Mouse (Mus musculus) forebrain, embryonic 10.5 days (tissue): ENCODE results near the gene Kif1b. TPM values are rescaled to one million over a fixed set of nuclear protein-coding genes. Genes with fewer than 3 reads are reported as not detected.
"Not testable (repeated sequence)": the region's sequence is repeated elsewhere in the genome, so short reads cannot be mapped to it uniquely, and the experiment has no call there.

Experiments
- DNase-seq: peaks from one replicate; pipeline ENCODE4 v3.0.0-alpha.2; 2017; ENCODE audit warnings: low spot score; ENCODE audit errors: extremely low spot score
- H3K27ac ChIP-seq: fragments of 300-500 bp; sonication (generic); 2 replicates; pipeline ENCODE4 v1.5.1; 2016; ENCODE audit warnings: mild to moderate bottlenecking
- H3K27me3 ChIP-seq: fragments of 300-500 bp; sonication (generic); 2 replicates; pipeline ENCODE4 v1.6.1; 2016; ENCODE audit warnings: mild to moderate bottlenecking; ENCODE audit not compliant: poor library complexity, severe bottlenecking
- H3K36me3 ChIP-seq: fragments of 300-500 bp; sonication (generic); replicated peaks from 2 replicates; pipeline ENCODE4 v1.6.1; 2016; ENCODE audit warnings: mild to moderate bottlenecking, moderate library complexity
- H3K4me1 ChIP-seq: fragments of 300-500 bp; sonication (generic); 2 replicates; pipeline ENCODE4 v1.6.1; 2016
- H3K4me3 ChIP-seq: fragments of 300-500 bp; sonication (generic); 2 replicates; pipeline ENCODE4 v1.5.1; 2016; ENCODE audit warnings: mild to moderate bottlenecking, moderate library complexity
- H3K9me3 ChIP-seq: fragments of 300-500 bp; sonication (generic); 2 replicates; pipeline ENCODE4 v1.6.1; 2016; ENCODE audit warnings: mild to moderate bottlenecking, moderate library complexity
- WGBS: fragments of 180-500 bp; shearing (Covaris S2); methylation state at CpG from one replicate; pipeline ENCODE4 v1.1.7; 2016; 5-methylcytosine and 5-hydroxymethylcytosine counted together
- polyA plus RNA-seq: library from polyadenylated mRNA; unstranded; fragments of >200 nt; fragmentation: Nextera tagmentation; extraction: Ambion mirVana; gene quantifications from 2 replicates; pipeline ENCODE4 v1.2.1, GENCODE M21; 2016

Kif1b gene
- polyA plus RNA-seq, 1 experiment from 2014 or later, result 59.8 TPM

DNA sequence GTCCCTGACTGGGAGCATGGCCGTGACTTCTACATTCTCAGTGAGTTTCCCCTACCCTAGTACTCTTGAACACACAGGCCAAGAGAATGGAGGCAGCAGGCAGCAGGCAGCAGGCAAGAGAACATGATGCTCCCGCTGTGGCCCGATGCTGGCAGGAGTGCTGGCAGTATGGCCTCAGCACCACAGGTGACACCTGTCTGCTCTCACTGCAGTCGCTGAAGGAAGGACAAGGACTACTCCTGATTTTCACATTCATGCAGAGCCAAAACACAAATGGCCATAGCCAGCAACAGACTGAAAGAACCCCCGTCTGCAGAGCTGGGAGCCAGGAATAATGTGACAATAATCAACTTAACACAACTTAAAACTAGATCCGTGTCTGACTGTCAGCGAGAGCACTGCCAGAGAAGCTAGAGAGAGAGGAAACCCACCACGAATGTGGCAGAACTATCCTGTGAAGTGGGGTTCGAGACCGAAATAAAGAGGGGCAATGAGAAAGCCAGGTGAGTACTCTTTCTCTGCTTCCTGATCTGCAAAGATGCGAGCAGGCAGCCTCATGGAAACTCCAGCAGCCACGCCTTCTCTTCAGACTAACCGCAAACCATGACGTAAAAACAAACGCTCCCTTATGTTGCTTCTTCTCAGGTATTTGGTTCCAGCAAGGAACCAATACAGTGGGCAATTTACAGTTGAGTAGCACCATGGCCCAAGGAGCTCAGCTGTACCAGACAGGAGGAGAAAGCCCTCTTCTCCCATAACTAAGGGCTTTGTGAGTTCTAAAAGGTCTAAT lies 50.8 kb downstream of the Kif1b start:
- H3K36me3 ChIP-seq, result peaks cover 72% of the 10 kb centered on the region

DNA sequence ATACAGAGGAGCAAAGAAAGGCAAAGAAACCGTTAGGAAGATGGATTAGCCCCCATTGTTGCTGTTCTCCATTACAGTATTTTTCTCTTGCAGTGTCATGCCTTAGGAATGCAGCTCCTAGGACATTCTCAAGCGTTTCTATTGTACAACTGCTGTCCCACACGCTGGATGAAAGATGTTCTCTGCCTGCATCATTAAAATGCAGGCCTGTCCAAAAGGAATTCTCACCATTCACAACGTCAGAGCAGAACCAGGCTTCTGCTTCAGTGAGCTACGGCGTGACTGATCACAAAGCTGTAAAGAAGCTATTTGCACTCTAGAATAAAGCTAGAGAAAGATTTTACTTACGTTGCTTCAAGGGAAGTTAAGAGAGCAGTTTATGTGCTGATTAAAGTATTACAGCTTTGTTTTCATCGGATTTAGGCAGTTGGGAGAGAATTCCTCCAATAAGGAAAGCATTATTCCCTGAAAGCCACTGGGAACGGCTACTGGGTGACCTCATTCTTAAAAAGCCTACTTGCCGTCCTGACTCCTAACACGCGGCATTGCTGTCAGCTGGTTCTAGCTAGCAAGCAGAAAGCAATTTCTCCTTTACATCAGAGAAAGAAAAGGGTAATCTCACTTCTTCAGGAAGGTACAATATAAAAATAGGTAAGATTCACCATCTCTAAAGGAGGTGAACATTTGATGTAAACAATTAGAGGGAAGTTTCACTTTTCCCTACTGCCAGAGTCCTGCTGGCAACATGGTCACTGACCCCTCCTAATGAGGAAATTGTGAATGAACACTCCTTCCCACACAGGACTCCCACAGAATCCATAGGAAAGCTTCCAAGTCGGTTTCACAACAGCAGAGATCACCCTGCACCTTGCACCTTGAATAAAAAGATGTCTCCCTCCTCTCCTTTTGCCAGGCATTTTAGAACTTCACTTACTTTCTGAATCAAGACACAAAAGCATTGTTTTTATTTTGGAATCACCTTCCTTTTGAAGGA lies 51.9 kb downstream of the Kif1b start:
- DNase-seq, result peak; percentile 27
- peak overlapping the region; percentile 84 for H3K27ac ChIP-seq
- H3K9me3 ChIP-seq, result no peaks in the 10 kb centered on the region
- no peaks in the 10 kb centered on the region for H3K27me3 ChIP-seq
- peaks cover 73% of the 10 kb centered on the region for H3K36me3 ChIP-seq
- 41% methylated on average over 13 of the region's 13 CpGs for WGBS
- peaks cover 28% of the 10 kb centered on the region for H3K4me1 ChIP-seq
- peak overlapping the region; percentile 16; the same call in 1 of the 2 replicates for H3K4me3 ChIP-seq

More for the DNA sequence above, 50.8 kb downstream of the Kif1b start:
- Histone ChIP-seq H3K27me3 (no peaks in the 10 kb centered on the region), H3K27ac (peak overlapping the region; percentile 84), H3K4me1 (peaks cover 28% of the 10 kb centered on the region), H3K9me3 (no peaks in the 10 kb centered on the region), H3K4me3 (no peak overlapping the region)
- DNase-seq, result no peak
- 93% methylated on average over 15 of the region's 15 CpGs for WGBS

DNA sequence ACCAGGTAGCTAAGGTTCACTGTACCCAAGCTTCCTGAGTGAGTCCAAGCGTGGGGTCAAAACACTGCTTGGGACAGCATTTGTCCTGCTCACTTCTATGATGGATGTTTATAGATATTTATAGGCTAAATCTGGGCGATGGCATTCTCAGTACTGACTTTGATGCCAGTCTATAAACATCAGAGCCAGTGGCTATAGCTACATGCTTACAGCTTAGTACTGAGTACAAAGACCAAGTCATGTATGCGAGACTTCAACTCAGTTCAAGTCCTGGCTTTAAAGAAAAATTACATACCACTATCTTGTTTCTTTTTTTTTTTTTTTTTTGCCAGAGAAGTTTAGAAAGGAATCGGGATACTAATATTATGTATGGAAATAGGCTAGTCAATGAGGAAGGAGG lies 52.7 kb downstream of the Kif1b start:
- no peaks in the 10 kb centered on the region for H3K27me3 ChIP-seq
- 83% methylated on average over 4 of the region's 4 CpGs for WGBS
- no peak overlapping the region for H3K4me3 ChIP-seq
- peaks cover 75% of the 10 kb centered on the region for H3K36me3 ChIP-seq
- H3K9me3 ChIP-seq, result no peaks in the 10 kb centered on the region
- H3K4me1 ChIP-seq, result peaks cover 28% of the 10 kb centered on the region
- peak overlapping the region; percentile 84 for H3K27ac ChIP-seq
- DNase-seq, result no peak

DNA sequence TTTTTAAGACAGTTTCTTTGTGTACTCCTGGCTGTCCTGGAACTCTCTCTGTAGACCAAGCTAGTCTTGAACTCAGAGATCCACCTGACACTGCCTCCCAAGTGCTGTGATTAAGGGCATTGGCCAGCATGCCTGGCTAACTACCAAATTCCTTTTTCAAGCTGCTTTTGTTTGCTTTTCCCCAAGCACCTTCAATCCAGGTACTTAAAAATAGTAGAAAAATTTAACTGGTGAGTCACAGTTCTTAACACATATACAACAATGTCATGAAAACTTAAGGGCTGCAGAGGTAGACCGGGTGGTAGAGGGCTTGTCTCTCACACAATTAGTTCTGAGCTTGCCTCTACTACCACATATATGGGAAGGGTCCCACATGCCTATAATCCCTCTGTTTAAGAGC lies 58.2 kb downstream of the Kif1b start:
- Histone ChIP-seq H3K4me3 (no peak overlapping the region), H3K4me1 (peaks cover 20% of the 10 kb centered on the region), H3K36me3 (peaks cover 88% of the 10 kb centered on the region), H3K27ac (no peak overlapping the region), H3K9me3 (no peaks in the 10 kb centered on the region), H3K27me3 (no peaks in the 10 kb centered on the region)
- WGBS, result 93% methylated on average over 1 of the region's 1 CpGs
- no peak for DNase-seq

DNA sequence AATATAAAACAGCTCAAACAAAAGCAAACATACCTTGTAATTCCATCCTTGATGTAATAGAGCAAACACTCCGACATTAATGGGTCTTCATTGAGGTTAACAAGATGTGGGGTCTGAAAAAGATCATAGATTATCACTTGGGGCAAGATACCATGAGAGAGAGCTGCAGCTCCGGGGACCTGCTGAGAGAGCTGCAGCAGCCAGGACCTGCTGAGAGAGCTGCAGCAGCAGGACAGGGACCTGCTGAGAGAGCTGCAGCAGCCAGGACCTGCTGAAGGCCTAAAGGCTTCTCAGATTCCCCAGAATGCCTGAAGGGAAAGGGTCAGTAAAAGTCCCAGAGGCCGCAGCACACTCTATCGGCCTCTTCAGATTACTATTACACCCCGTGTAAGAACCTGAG lies 59.7 kb downstream of the Kif1b start:
- WGBS, result 79% methylated on average over 5 of the region's 5 CpGs
- H3K27me3 ChIP-seq, result no peaks in the 10 kb centered on the region
- peaks cover 93% of the 10 kb centered on the region for H3K36me3 ChIP-seq
- DNase-seq, result no peak
- no peak overlapping the region for H3K4me3 ChIP-seq
- H3K27ac ChIP-seq, result peak overlapping the region; percentile 74
- peaks cover 19% of the 10 kb centered on the region for H3K4me1 ChIP-seq
- no peaks in the 10 kb centered on the region for H3K9me3 ChIP-seq

DNA sequence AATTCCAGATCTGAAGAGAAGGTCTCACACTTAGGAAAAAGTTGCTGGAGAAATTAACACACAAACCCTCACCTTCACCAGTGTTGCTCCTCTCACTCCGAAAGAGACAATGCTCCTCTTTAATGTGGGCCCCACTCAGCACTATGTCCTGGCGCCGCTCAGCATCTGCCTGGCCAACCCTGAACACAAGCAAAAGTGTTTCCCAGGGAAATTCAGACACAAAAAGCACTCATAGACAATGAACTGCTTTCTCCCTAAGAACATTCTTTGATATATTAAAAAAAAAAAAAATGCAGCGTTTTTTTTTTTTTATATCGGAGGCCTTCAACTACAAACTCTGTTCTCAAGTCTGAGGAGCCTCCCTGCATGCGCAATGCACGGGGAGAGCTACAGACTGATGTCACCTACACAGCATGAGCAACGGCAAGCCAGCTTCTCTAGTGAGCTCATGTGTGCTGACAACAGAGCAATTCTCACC lies 60.3 kb downstream of the Kif1b start:
- no peak for DNase-seq
- peaks cover 93% of the 10 kb centered on the region for H3K36me3 ChIP-seq

DNA sequence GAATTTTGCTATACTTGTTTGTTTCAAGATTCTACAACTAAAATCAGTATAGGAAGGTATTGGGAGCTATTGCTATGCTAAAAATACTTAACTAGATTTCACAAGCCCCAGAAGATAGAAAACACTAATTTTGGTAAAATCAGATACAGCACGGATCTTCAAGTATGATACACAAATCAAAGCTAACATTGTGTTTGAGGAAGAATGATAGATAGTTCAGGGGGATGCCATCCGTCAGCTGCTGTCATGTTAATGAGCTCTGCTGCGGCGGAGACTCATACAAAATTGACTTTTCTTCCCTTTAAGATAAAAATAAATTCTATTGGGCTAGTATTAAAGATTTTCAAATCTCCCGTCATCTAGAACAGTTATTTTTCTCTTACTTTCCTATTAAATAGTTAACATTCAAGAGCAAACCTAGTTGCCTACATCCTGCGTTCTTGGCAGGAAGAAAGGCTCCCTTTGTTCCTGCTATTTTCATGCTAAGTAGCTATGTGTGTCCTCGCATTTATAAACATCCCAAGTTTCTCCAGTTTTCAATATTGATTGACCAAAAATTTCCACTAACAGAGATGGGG lies 60.8 kb downstream of the Kif1b start:
- Histone ChIP-seq H3K36me3 (peaks cover 92% of the 10 kb centered on the region), H3K27ac (peak overlapping the region; percentile 74), H3K4me3 (no peak overlapping the region), H3K27me3 (no peaks in the 10 kb centered on the region), H3K9me3 (no peaks in the 10 kb centered on the region), H3K4me1 (peaks cover 19% of the 10 kb centered on the region)
- WGBS, result 83% methylated on average over 7 of the region's 7 CpGs
- DNase-seq, result no peak

More for the DNA sequence above, 60.3 kb downstream of the Kif1b start:
- peak overlapping the region; percentile 74 for H3K27ac ChIP-seq
- no peak overlapping the region for H3K4me3 ChIP-seq
- H3K4me1 ChIP-seq, result peaks cover 19% of the 10 kb centered on the region
- no peaks in the 10 kb centered on the region for H3K27me3 ChIP-seq
- H3K9me3 ChIP-seq, result no peaks in the 10 kb centered on the region
- WGBS, result 68% methylated on average over 8 of the region's 8 CpGs

DNA sequence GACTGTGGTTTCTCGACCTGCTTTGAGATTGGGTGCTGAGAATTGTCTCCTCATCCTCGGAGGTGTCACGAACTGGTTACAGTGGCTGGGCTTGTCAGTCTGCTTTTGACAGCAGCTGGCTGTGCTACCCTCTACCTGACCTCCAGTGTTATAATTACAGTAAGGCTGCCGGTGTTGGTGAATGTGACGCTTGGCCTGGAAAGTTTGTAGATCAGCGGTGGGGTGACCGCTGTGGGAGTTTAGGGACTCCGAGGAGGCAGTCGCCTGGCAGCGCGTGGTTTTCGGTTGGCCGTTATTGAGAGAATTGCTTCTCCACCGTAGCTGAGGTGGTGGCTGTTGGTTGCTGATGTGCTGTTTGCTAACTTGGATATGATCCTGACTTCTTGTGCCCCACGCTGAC lies 70.5 kb downstream of the Kif1b start:
- peaks cover 84% of the 10 kb centered on the region for H3K36me3 ChIP-seq
- WGBS, result 95% methylated on average over 15 of the region's 15 CpGs

DNA sequence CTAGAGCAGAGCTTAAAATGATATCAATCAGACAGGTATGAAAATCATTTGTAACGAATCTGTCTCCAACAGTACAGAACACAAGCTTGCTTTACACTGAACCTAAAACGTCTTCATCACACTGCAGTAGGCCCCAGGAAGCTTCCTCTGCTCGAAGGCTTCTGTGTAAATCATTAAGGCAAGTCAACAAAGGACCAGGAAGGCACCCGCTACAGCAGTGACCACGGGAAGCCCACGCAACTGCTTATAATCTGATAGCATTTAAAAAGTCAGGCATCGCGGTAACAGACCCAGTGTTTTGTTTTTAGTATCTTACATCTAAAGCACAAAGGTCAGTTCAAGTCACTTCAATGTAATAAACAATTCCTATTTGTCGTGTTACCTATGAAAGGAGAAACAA lies 73.6 kb downstream of the Kif1b start:
- 86% methylated on average over 9 of the region's 9 CpGs for WGBS
- H3K36me3 ChIP-seq, result peaks cover 86% of the 10 kb centered on the region
- no peaks in the 10 kb centered on the region for H3K27me3 ChIP-seq
- no peak overlapping the region for H3K4me3 ChIP-seq
- H3K9me3 ChIP-seq, result no peaks in the 10 kb centered on the region
- DNase-seq, result no peak
- no peak overlapping the region for H3K27ac ChIP-seq
- no peaks in the 10 kb centered on the region for H3K4me1 ChIP-seq

More for the DNA sequence above, 70.5 kb downstream of the Kif1b start:
- DNase-seq, result no peak
- no peak overlapping the region for H3K4me3 ChIP-seq
- H3K27ac ChIP-seq, result no peak overlapping the region
- no peaks in the 10 kb centered on the region for H3K27me3 ChIP-seq
- no peaks in the 10 kb centered on the region for H3K9me3 ChIP-seq
- H3K4me1 ChIP-seq, result peaks cover 7% of the 10 kb centered on the region; the same call in 1 of the 2 replicates

DNA sequence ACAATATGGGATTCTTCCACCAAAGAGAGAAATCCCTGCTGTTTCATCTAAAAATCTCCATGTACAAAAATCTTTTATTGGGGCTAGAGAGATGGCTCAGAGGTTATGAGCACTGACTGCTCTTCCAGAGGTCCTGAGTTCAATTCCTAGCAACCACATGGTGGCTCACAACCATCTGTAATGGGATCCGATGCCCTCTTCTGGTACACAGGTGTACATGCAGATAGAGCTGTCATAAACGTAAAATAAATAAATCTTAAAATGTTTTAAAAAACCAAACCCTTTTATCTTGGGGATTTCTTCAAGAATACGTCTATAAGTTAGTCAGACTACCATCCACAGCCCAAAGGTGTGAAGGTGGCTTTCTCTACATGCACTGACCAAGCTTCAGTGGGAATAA lies 78.8 kb downstream of the Kif1b start:
- H3K4me3 ChIP-seq, H3K4me1 ChIP-seq, H3K9me3 ChIP-seq, H3K27me3 ChIP-seq, H3K27ac ChIP-seq, DNase-seq: not testable (repeated sequence)
- H3K36me3 ChIP-seq, result peaks cover 72% of the 10 kb centered on the region
- 93% methylated on average over 3 of the region's 3 CpGs for WGBS

DNA sequence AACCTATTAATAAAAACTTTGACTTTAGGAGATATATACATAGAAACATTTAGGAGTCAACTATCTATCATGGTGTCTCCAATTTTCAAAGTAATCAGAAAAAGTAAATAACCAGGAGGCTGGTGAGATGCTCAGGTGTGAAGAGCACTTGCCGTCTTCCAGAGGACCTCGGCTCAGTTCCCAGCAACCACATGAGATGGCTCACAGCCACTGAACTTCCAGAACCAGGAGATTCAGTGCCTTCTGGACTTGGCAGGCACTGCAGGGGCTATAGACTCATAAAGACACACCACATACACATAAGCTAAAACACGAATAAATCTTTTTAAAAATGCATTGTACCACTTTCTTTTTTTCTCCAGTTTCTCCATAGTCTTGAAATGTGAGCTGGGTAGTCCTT lies 79.2 kb downstream of the Kif1b start:
- WGBS, result 94% methylated on average over 3 of the region's 3 CpGs
- DNase-seq, result no peak
- H3K27me3 ChIP-seq, result no peaks in the 10 kb centered on the region
- no peak overlapping the region for H3K4me3 ChIP-seq
- H3K9me3 ChIP-seq, result peaks cover 8% of the 10 kb centered on the region; the same call in 1 of the 2 replicates
- H3K27ac ChIP-seq, result no peak overlapping the region
- no peaks in the 10 kb centered on the region for H3K4me1 ChIP-seq
- H3K36me3 ChIP-seq, result peaks cover 76% of the 10 kb centered on the region

DNA sequence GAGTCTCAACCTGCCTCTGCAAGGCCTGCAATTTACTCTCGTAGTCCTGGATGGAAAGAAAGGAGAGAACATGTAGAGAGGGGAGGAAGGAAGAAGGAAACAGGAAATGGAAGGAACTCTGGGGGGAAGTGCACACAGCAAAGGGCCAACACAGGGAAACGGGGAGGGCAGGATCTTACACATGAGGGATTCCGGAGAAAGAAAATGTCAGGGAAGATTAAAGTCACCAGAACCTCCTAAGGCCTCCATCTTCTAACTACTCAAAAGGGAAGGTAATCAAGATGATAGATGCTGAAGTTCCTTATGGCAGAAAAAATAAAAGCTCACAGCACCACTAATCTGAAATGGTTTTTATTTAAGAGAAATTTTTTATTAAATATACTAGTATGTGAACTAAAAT lies 81.2 kb downstream of the Kif1b start:
- peaks cover 8% of the 10 kb centered on the region; the same call in 1 of the 2 replicates for H3K9me3 ChIP-seq
- H3K4me3 ChIP-seq, result no peak overlapping the region
- WGBS, result 67% methylated on average over 3 of the region's 3 CpGs
- H3K36me3 ChIP-seq, result peaks cover 86% of the 10 kb centered on the region
- peaks cover under 1% of the 10 kb centered on the region; the same call in 1 of the 2 replicates for H3K4me1 ChIP-seq
- no peak overlapping the region for H3K27ac ChIP-seq
- H3K27me3 ChIP-seq, result no peaks in the 10 kb centered on the region
- DNase-seq, result no peak
